Mouse (Mus musculus) gastrocnemius, postnatal 14 days (tissue): Measurements from ENCODE around the gene Adamtsl5. TPM values are rescaled to one million over a fixed set of nuclear protein-coding genes. Genes with fewer than 3 reads are reported as not detected.

Experiments used
- DNase-seq: peaks from one replicate; pipeline ENCODE4 v3.0.0; 2021; ENCODE audit warnings: mixed read lengths
- intact Hi-C: fragments of 180-260 bp; cut with DNase I; formaldehyde crosslinking; loops from one replicate; pipeline ENCODE4 v1.15.1; 2025; ENCODE audit warnings: low total_unique reads
- total RNA-seq, 2 experiments: library from RNA; stranded (reverse); gene quantifications; 2 replicates each; pipeline ENCODE4 v1.2.3; 2021

The Adamtsl5 gene
- total RNA-seq, 2 experiments from 2014 or later = 24.2 to 26.1 TPM

DNA sequence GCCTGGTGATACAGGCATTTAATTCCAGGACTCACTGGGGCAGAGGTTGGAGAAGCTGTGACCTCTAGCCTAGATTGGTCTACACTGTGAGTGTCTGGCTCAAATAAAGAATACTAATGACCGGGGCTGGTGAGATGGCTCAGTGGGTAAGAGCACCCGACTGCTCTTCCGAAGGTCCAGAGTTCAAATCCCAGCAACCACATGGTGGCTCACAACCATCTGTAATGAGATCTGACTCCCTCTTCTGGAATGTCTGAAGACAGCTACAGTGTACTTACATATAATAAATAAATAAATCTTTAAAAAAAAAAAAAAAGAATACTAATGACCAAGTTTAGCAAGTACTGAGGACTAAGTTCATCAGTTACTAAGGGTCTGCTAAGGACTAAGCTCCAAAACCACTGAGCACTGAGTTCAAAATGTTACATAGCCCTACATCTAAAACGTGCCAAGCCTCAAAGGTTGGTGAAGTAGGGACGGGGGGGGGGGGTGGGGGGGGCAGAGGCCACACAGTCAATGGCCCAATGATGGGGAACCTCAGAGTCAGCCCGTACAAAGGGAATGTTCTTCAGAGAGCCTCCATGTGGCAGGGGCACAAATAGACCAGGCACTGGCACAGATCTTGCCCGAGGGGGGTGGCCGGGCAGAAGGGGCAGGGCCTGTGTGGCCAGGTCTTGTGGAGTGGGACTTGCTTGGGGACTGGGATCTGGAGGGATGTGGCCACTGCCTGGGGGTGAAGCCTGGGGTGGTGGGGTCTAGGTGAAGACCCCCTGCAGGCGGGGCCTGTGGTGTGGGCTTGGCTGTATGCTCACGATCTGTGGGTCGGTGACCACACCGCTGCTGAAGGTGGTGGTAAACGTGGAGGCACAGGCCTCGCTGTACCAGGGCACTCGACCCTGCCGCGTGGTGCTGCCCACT, 23.8 kb downstream of the Adamtsl5 start:
- no peak for DNase-seq
- intact Hi-C loops = no loop called here

GRCm38 (mm10) chr10:80323261-80324119, 24.7 kb downstream of the Adamtsl5 start:
- DNase-seq = peak; percentile 73
- intact Hi-C loops = no loop called here

DNA sequence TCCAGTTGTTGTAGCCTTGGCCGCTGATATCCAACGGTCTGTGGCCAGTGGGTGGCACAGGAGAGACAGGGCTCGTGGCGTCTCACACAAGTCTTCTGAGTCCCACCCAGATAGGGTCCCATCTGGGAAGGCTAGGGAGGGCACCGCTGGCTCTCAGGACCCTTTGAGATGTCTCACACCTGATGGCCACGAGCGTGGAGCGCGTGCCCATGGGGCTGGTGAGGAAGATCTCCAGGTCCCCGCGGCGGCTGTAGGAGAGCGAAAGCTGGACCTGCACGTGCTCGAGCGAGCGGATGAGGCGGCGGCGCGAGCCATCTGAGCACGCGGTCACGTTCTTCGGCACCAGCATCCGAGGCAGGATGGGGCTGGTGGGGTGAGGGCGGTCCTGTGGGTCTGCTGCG, 25.4 kb downstream of the Adamtsl5 start:
- intact Hi-C loops = no loop called here
- no peak for DNase-seq

GRCm38 (mm10) chr10:80321670-80322581, 26.3 kb downstream of the Adamtsl5 start:
- no peak for DNase-seq

DNA sequence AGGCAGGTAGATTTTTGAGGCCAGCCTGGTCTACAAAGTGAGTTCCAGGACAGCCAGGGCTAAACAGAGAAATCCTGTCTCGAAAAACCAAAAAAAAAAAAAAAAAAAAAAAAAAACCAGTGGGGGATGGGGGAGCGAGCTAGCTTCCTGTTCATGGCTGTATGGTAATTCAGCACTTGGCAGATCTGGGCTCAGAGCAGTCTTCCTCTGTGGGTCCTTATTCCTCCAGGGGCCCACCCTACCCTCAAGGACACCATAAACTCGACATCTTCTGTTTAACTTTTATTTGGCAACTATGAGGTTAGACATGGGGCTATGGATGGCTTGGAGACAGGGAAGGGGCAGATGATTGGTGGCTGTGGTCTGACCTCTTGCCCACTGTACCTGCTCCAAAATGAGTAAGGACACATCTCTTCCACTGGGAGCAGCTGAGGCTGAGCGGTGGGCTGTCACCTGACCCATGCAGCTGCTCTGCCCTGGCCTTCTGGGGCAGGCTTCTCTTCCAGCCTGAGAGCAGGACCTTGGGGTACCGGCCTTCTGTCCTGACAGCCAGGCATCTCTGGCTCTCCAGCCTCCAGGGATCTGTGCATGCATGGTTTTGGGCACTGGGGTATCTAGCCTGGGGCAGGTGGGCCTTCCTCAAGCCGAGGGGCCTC, 27.1 kb downstream of the Adamtsl5 start:
- no peak for DNase-seq
- intact Hi-C loops = no loop called here

More at GRCm38 (mm10) chr10:80321670-80322581, 26.3 kb downstream of the Adamtsl5 start:
- intact Hi-C loops = no loop called here

DNA sequence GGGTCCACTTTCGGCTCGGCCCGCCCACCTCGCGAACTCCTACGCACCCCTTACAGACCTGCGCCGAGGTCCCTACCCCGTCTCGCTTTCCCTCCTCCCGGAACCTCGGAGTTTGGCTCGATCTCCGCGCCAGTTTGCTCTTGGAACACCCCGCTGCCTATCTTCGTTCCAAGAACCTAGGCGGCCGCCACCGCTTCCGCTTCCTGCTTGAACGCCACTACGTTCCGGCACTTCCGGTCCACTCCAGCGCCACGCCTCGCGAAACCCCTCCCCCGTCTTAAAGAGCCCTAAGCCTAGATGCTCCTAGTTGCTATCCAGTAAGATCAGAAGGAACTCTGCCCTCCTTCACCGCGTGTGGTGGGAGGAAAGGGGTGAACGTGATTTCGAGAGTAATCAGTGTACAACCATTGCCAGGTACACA, 27.9 kb downstream of the Adamtsl5 start, which contains the start of gene 2310011J03Rik:
2310011J03Rik (minus strand) TSS at position 198 of the 421 bp plus-strand sequence.
- peak; percentile 93 for DNase-seq
- intact Hi-C loops = no loop called here

DNA sequence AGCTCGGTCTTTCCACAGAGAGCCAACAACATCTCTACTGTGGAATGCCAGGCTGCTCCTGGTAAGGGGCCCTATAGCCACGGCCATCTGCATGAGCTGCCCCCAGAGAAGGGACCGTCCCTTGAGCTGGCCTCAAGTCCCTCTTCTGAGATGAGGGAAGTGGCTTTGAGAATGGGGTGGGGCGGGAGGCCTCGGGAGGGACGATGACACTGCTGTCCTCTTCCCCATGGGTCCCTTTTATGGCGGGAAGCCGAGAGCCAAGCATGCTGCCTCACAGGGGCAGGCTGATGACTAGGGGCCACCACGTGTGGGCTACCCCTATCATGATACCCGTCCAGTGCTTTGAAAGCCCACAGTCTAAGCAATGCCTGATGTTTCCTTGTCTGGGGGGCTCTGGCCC, 31.2 kb downstream of the Adamtsl5 start:
- intact Hi-C loops = no loop called here
- DNase-seq = no peak

- intact Hi-C loops = no loop called here
- no peak for DNase-seq
Measured at GRCm38 (mm10) chr10:80316359-80316781, 31.8 kb downstream of the Adamtsl5 start.

- intact Hi-C loops = no loop called here
- DNase-seq = no peak
Measured at GRCm38 (mm10) chr10:80315315-80315714, 32.9 kb downstream of the Adamtsl5 start.

DNA sequence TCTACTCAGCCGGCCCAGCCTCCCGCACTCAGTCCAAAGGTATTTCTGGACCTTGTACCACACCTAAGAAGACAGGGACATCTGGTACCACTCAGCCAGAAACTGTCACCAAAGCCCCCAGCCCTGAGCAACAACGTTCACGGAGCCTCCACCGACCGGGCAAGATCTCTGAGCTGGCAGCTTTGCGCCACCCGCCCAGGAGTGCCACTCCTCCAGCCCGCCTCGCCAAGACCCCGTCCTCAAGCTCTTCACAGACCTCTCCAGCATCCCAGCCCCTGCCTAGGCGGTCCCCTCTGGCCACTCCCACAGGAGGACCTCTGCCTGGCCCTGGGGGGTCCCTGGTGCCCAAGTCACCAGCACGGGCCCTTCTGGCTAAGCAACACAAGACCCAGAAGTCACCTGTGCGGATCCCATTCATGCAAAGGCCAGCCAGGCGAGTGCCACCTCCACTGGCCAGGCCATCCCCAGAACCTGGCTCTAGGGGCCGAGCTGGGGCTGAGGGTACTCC, 33.7 kb downstream of the Adamtsl5 start:
- no peak for DNase-seq
- intact Hi-C loops = no loop called here

DNA sequence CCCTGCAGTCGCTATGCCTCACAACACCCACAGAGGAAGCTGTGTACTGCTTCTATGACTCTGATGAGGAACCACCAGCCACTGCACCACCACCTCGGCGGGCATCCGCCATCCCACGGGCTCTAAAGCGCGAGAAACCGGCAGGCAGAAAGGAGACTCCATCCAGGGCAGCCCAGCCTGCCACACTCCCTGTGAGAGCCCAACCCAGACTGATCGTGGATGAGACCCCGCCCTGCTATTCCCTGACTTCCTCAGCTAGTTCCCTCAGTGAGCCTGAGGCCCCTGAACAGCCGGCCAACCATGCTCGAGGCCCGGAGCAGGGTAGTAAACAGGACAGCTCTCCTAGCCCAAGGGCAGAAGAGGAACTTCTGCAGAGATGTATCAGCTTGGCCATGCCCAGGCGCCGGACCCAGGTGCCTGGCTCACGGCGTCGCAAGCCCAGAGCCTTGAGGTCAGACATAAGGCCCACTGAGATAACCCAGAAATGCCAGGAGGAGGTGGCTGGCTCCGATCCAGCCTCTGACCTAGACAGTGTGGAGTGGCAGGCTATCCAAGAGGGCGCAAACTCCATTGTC, 34.5 kb downstream of the Adamtsl5 start:
- peak; percentile 48 for DNase-seq
- intact Hi-C loops = no loop called here

DNA sequence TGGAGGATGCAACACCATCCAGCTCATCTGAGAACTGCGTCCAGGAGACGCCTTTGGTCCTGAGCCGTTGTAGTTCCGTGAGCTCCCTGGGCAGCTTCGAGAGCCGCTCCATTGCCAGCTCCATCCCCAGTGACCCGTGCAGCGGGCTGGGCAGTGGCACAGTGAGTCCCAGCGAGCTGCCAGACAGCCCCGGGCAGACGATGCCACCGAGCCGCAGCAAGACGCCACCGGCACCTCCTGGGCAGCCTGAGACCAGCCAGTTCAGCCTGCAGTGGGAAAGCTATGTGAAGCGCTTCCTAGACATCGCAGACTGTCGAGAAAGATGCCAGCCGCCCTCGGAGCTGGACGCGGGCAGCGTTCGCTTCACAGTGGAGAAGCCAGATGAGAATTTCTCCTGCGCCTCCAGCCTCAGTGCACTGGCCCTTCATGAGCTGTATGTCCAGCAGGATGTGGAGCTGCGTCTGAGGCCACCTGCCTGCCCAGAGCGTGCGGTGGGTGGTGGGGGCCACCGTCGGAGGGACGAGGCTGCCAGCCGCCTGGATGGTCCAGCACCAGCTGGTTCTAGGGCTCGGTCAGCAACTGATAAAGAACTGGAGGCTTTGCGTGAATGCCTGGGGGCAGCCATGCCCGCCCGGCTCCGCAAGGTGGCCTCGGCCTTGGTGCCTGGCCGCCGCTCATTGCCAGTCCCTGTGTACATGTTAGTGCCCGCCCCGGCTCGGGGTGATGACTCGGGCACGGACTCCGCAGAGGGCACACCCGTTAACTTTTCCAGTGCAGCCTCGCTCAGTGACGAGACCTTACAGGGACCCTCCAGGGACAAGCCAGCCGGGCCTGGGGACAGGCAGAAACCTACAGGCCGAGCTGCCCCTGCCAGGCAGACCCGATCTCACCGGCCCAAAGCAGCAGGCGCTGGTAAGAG, 35.4 kb downstream of the Adamtsl5 start:
- intact Hi-C loops = no loop called here
- no peak for DNase-seq

DNA sequence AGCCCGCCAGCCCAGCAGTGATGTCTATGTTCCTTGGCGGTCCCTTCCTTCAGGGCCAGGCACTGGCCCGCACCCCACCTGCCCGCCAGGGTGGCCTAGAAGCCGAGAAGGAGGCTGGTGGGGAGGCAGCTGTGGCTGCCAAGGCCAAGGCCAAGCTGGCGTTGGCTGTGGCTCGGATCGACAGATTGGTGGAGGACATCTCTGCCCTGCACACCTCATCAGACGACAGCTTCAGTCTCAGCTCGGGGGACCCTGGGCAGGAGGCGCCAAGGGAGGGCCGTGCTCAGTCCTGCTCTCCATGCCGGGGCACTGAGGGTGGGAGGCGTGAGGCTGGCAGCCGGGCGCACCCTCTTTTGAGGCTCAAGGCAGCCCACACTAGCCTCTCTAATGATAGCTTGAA, 36.7 kb downstream of the Adamtsl5 start:
- no peak for DNase-seq
- intact Hi-C loops = no loop called here

GRCm38 (mm10) chr10:80304862-80305261, 43.4 kb downstream of the Adamtsl5 start:
- intact Hi-C loops = no loop called here
- no peak for DNase-seq

- intact Hi-C loops = no loop called here
- no peak for DNase-seq
Measured at GRCm38 (mm10) chr10:80304458-80304857, 43.8 kb downstream of the Adamtsl5 start.

- intact Hi-C loops = no loop called here
- DNase-seq = peak; percentile 86
Measured at GRCm38 (mm10) chr10:80302471-80302881, 45.7 kb downstream of the Adamtsl5 start.

GRCm38 (mm10) chr10:80302082-80302355, 46.2 kb downstream of the Adamtsl5 start:
- intact Hi-C loops = no loop called here
- no peak for DNase-seq
